Mouse (Mus musculus) layer of hippocampus, postnatal 10 days (tissue): ENCODE measurements around the gene Omp. TPM values are rescaled to one million over a fixed set of nuclear protein-coding genes. Genes with fewer than 3 reads are reported as not detected.

Source experiments
- DNase-seq, 2 experiments: peaks; one replicate each; pipeline ENCODE4 v3.0.0; 2021; ENCODE audit warnings: low spot score in 2 of 2
- total RNA-seq, 2 experiments: library from RNA; stranded (reverse); gene quantifications; 2 replicates each; pipeline ENCODE4 v1.2.3; 2021

Gene Omp
- total RNA-seq, 2 experiments from 2014 or later, result 1.5 to 1.8 TPM

DNA sequence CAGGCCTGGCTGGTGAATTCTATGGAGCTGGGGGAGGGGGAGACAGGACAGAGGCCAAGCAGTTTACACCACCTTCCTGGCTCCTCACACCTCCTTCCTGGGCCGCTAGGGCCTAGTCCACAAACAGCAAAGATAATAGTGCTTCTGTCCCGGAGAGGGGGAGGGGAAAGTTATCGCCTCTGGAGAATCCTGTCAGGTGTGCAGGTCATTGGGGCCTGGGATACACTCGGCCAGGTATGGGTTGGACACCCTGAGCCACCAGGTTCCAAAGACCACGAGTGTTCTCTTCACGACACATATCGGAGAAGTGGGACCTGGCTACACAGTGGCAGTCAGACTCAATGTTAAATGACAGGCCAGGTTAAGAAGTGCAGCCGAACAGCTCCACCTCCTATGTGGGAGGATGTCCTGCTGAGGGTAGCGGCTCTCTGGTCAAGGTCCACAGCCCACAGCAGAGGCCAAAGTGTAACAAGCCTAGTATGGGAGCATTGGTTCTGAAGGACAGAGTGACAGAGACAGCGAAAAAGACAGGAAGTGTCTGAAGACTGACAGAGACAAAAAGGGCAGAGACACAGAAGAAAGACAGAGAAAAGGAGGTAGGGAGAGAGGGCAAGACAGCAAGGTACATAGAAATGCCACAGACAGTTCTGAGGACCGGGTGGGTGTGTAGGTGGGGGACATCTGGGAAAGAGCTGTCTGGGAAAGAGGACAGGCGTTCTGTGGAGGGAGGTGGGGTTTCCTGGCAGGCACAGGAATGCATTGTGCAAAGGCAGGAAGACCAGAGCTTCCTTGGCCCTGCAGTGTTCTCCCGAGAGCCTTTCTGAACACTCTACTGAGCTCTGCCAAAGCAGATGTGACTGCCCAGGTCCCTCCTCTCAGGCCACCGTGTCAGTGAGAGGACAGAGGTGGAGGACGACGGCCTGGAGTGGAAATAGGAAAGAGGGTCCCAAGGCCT, 40.5 kb downstream of the Omp start:
- DNase-seq, result no peak

- DNase-seq, result no peak
Observed at GRCm38 (mm10) chr7:98103942-98104292, 41.4 kb downstream of the Omp start.

DNA sequence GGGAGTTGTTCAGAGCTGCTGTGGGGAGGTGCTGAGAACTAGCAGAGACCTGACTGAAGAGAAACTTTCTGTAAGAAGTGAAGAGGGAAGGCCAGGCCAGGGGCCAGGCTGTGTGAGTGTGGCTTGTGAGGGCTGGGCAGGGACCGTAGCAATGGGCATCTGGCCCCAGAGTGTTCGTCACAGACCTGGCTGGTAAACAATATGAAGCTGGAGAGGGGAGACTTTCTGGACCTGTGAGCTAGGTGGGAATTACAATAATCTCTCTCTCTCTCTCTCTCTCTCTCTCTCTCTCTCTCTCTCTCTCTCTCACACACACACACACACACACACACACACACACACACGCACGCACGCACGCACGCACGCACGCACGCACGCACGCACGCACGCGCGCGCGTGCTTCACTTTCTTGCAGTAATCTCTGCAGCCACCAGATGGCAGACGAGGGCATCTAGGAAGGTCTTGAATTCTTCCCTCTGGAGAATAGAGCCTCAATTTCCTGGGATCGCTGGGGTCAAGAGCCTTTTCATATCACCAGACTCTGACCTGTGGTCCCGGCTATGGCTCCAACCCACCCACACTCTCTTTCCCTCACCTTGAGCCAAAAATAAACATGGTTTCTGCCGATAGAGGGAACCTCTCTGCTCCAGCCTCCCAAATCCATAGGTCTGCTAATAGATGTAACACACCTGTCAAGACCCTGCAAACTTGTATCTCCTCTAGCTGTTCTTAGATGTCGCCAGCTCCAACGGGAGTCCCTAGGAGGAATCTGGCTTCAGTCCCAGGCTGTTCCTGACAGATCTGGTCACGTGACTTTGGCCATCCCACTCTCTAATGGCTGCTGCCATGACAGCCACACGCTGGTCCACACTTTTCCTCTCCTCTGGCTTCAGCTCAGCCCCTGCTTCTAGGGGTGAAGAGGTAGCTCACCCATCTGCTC, 42.0 kb downstream of the Omp start:
- peak; percentile 90 to 92 for DNase-seq

DNA sequence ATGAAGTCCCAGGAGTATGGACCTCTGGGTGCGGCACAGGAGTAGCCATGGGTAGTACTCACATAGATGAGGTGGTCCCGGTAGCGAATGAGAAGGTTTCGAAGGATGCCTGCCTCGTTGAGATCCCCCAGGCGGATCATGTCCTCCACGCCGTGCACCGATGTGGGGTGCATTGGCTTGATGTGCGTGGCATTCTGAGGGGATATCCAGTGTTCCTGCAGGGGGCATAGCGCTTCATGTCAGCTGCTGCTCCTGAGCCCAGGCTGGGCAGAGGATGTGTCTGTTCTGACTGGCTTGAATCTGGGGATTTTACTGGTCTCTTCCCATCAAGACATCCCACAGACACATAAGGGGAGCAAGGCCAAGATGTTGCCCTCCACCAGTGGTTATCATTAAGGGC, 42.8 kb downstream of the Omp start:
- DNase-seq, result no peak

- no peak for DNase-seq
Observed at GRCm38 (mm10) chr7:98097557-98097956, 47.7 kb downstream of the Omp start.

GRCm38 (mm10) chr7:98095852-98096251, 49.5 kb downstream of the Omp start:
- no peak for DNase-seq

Other genes starting within 250 kb of the Omp start
- gene Gdpd4, start 225.5 kb downstream of the Omp start, total RNA-seq, result not detected
- gene Myo7a, start 26.0 kb downstream of the Omp start, total RNA-seq, result 10 to 100 TPM; 15.1 to 17.0 TPM
- 10 to 100 TPM; 55.9 to 61.7 TPM for gene Capn5, start 32.8 kb upstream of the Omp start, total RNA-seq
- under 1 TPM in 1 of 2 experiments, not detected in 1; 0.22 TPM for gene B3gnt6, start 54.0 kb upstream of the Omp start, total RNA-seq
- gene Acer3, start 175.7 kb upstream of the Omp start, total RNA-seq, result 10 to 100 TPM; 14.7 to 17.8 TPM
- gene Tsku, start 215.8 kb upstream of the Omp start, total RNA-seq, result 1 to 10 TPM; 6.3 to 7.1 TPM